Mouse (Mus musculus) midbrain, embryonic 14.5 days (tissue): ENCODE measurements at regions not wholly inside any gene's neighbourhood (a gene's known extent, or its start where the extent isn't known, plus 50 kb on each side); places are given as distances from the start of the nearest gene placed in this dataset.

ENCODE experiments used
- ATAC-seq: fragments of 200-750 bp; cut with Nextera tagmentation; 2 replicates; pipeline ENCODE4 v1.8.0; 2017; ENCODE audit warnings: moderate number of reproducible peaks, moderate library complexity; ENCODE audit not compliant: low FRiP score, low TSS enrichment
- DNase-seq: peaks from one replicate; pipeline ENCODE4 v3.0.0-alpha.2; 2015
- H3K27ac ChIP-seq: fragments of 300-500 bp; sonication (generic); replicated peaks from 2 replicates; pipeline ENCODE4 v1.5.1; 2014; ENCODE audit warnings: mild to moderate bottlenecking, low read depth, low read length, moderate library complexity
- H3K27me3 ChIP-seq: fragments of 300-500 bp; sonication (generic); 2 replicates; pipeline ENCODE4 v1.6.1; 2014; ENCODE audit warnings: low read length, control low read depth, mixed read lengths; ENCODE audit not compliant: control insufficient read depth, insufficient read depth
- H3K36me3 ChIP-seq: fragments of 300-500 bp; sonication (generic); 2 replicates; pipeline ENCODE4 v1.6.1; 2014; ENCODE audit warnings: low read length, control low read depth; ENCODE audit not compliant: control insufficient read depth, insufficient read depth
- H3K4me1 ChIP-seq: fragments of 300-500 bp; sonication (generic); 2 replicates; pipeline ENCODE4 v1.6.1; 2014; ENCODE audit warnings: mild to moderate bottlenecking, antibody characterized with exemption, low read length, control low read depth; ENCODE audit not compliant: control insufficient read depth, insufficient read depth
- H3K4me2 ChIP-seq: fragments of 300-500 bp; sonication (generic); 2 replicates; pipeline ENCODE4 v1.6.1; 2014; ENCODE audit warnings: mild to moderate bottlenecking, low read length, moderate library complexity
- H3K4me3 ChIP-seq: fragments of 300-500 bp; sonication (generic); replicated peaks from 2 replicates; pipeline ENCODE4 v1.5.1; 2014; ENCODE audit warnings: low read depth, low read length
- H3K9ac ChIP-seq: fragments of 300-500 bp; sonication (generic); replicated peaks from 2 replicates; pipeline ENCODE4 v1.6.1; 2014; ENCODE audit warnings: mild to moderate bottlenecking, low read length, moderate library complexity
- H3K9me3 ChIP-seq: fragments of 300-500 bp; sonication (generic); 2 replicates; pipeline ENCODE4 v1.6.1; 2016; ENCODE audit warnings: low read length, control low read depth, mixed read lengths; ENCODE audit not compliant: control insufficient read depth
- WGBS: fragments of 180-500 bp; shearing (Covaris S2); extraction: QIAGEN DNeasy Blood & Tissue Kit; methylation state at CpG from one replicate; pipeline ENCODE4 v1.1.7; 2014; 5-methylcytosine and 5-hydroxymethylcytosine counted together

DNA sequence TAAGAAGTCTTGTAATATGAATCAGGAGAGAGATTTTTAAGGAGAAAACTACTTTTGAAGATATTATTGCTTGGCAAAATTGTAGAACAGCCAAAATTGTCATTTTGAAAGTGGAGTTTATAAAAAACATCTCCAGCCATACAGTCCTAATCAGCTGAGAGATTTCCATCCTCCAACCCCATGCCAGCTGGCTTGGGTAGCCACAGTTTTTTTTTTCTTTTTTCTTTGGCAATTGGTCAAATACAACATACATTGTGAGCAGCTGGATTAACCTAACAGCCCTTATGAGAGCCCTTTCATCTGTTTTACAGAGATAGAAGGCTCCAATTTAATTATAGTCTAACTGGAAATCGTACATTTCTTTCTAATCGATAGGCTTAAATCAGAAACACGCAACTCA lies 235.3 kb downstream of the 1700129C05Rik start:
- ATAC-seq (no peak), DNase-seq (peak; percentile 24)
- Histone ChIP-seq H3K9me3 (no peaks in the 10 kb centered on the region), H3K27me3 (no peaks in the 10 kb centered on the region), H3K4me3 (no peak overlapping the region), H3K9ac (no peak overlapping the region), H3K4me2 (no peak overlapping the region), H3K27ac (no peak overlapping the region), H3K36me3 (no peaks in the 10 kb centered on the region), H3K4me1 (no peaks in the 10 kb centered on the region)
- 77% methylated on average over 3 of the region's 3 CpGs for WGBS

DNA sequence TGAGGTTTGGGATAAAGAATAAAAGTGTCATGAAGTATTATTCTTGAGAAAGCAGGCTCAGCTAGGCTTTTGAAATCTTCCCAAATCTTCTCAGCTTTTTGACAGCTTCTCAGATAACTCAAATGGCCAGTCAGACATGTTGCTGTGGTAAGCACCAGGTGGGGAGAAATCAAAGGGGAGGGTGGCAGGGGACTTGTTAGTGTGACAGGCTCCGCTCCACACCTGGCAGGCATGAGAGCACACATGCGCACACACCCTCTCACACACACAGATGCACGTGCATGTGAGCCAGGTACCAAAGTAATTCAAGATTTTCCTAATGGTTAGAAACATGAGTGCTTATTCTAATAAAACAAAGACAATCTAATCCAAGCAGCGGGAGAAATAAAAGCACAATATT lies 236.1 kb downstream of the 1700129C05Rik start:
- Histone ChIP-seq H3K27ac (no peak overlapping the region), H3K4me1 (no peaks in the 10 kb centered on the region), H3K9me3 (no peaks in the 10 kb centered on the region), H3K27me3 (no peaks in the 10 kb centered on the region), H3K4me2 (no peak overlapping the region), H3K36me3 (no peaks in the 10 kb centered on the region), H3K4me3 (no peak overlapping the region), H3K9ac (no peak overlapping the region)
- no peak for ATAC-seq
- DNase-seq, result no peak
- WGBS, result 82% methylated on average over 4 of the region's 4 CpGs

DNA sequence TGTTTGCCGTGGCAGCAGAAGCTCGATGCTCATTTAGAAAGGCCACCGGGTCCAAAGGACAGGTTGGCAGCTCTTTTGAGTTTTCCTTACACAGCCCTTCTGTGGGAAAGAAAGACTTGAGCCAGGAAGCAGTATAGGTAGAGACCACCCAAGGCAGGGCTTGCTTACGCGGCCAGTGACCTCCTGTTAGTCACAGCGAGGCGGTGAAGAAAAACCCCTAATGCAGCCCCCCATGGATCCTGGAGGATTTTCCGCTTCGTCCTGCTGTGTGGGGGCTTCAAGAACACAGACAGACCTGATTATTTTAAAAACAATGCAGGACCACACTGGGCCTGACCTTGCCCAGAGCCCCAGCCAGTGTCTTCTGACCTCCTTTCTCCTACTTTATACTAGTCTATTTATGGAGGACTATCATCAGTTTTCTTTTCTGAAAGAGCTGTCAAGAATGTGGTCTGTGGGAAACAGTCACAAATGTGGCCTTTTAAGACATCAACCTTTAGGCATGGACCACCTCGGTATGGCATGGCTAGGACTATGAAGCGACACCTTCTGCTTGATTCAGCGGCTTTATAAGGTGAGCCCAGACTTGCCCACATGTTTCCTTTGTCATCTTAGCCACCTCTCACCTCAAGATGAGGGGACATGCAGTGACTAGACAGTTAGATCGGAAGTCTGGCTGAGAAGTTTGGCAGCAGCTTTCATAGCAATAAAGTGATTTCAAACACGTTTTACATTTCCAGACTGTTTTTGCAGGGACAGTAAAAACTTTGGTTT lies 274.3 kb downstream of the 1700129C05Rik start:
- H3K36me3 ChIP-seq, result no peaks in the 10 kb centered on the region
- no peak overlapping the region for H3K4me3 ChIP-seq
- H3K27me3 ChIP-seq, result no peaks in the 10 kb centered on the region
- H3K9ac ChIP-seq, result no peak overlapping the region
- DNase-seq (no peak), ATAC-seq (no peak)
- H3K4me1 ChIP-seq, result peaks cover 10% of the 10 kb centered on the region; the same call in 1 of the 2 replicates
- 24% methylated on average over 14 of the region's 14 CpGs for WGBS
- peak overlapping the region; percentile 44 for H3K4me2 ChIP-seq
- H3K27ac ChIP-seq, result no peak overlapping the region
- H3K9me3 ChIP-seq, result no peaks in the 10 kb centered on the region

DNA sequence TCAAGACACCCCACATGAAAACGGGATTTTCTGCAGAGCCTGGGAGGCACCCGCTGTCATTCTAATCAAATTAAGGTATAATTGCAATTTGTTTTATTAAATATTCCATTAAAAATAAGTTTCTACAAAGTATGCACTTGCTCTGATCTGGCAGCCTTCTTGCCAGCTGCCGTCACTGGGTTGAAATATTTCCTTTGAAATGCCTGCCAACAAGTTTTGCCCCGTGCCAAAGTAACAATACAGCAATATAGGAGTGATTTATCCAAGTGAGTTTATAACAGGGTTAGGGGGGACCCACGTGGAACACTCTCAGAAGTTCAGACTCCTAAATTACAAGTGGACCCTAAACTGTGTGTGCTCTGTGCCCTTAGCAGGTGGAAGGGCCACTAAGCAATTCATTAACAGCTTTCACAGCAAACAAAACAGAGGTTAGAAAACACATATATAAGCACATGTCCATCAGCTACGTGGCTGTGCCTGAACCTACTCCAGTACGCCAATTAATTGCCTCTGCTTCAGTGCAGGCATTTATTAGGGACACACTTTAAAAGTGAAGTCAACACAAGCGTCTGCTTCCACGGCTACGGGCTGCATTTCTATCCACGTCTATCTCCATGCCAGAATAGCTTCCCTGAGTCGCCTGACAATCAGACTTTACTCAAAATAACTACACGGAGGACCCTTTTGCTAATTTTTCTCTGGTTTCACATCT lies 275.1 kb downstream of the 1700129C05Rik start:
- no peak overlapping the region for H3K9ac ChIP-seq
- ATAC-seq (no peak), DNase-seq (peak; percentile 31)

DNA sequence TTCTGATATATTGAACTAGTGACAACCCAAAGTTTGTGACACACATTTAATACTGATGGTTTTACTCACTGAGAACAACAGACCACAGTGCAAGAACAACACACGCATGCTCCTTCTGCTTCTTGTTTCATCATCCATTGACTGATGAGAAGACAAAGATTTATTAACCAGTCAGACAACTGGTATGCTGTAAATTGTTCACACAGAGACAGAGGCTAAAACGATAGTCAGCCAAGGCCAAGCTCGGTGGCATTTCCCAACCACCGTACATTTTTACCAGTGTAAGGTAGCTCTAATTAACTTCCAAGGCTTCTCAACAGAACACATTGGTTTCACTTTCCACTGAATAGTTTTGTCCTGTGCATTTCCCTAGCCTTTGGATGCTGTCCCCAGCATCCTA lies 287.8 kb downstream of the 1700129C05Rik start:
- Histone ChIP-seq H3K36me3 (no peaks in the 10 kb centered on the region), H3K4me1 (no peaks in the 10 kb centered on the region), H3K9me3 (no peaks in the 10 kb centered on the region), H3K27ac (no peak overlapping the region), H3K4me3 (no peak overlapping the region), H3K9ac (no peak overlapping the region), H3K27me3 (no peaks in the 10 kb centered on the region), H3K4me2 (no peak overlapping the region)
- no peak for DNase-seq
- no peak for ATAC-seq
- WGBS, result 91% methylated on average over 4 of the region's 4 CpGs

More for the DNA sequence above, 275.1 kb downstream of the 1700129C05Rik start:
- peaks cover 10% of the 10 kb centered on the region; the same call in 1 of the 2 replicates for H3K4me1 ChIP-seq
- no peaks in the 10 kb centered on the region for H3K36me3 ChIP-seq
- no peaks in the 10 kb centered on the region for H3K9me3 ChIP-seq
- H3K4me2 ChIP-seq, result peak overlapping the region; percentile 44
- H3K4me3 ChIP-seq, result no peak overlapping the region
- no peaks in the 10 kb centered on the region for H3K27me3 ChIP-seq
- WGBS, result 34% methylated on average over 13 of the region's 13 CpGs
- H3K27ac ChIP-seq, result no peak overlapping the region

DNA sequence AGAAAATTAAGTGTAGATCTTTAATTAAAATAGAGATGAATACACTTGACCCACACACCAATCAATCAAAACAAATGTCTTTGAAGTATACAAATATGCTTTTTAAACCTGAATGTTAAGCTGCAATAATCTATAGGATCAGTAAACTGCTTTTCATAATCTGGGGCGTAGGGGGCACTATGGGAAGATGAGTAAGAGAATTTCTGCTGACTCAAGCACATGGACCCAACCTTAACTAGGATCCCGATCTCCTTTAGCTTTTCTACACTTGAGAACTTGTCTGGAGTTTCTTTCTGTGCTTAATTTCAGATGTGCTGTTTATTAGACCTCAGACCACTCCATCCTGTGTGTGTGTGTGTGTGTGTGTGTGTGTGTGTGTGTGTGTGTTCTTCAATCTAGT lies 298.1 kb downstream of the 1700129C05Rik start:
- Histone ChIP-seq H3K27me3 (no peaks in the 10 kb centered on the region), H3K9ac (no peak overlapping the region), H3K27ac (no peak overlapping the region), H3K4me1 (no peaks in the 10 kb centered on the region), H3K4me3 (no peak overlapping the region), H3K9me3 (no peaks in the 10 kb centered on the region), H3K36me3 (no peaks in the 10 kb centered on the region), H3K4me2 (no peak overlapping the region)
- ATAC-seq (no peak), DNase-seq (no peak)
- 84% methylated on average over 2 of the region's 2 CpGs for WGBS

DNA sequence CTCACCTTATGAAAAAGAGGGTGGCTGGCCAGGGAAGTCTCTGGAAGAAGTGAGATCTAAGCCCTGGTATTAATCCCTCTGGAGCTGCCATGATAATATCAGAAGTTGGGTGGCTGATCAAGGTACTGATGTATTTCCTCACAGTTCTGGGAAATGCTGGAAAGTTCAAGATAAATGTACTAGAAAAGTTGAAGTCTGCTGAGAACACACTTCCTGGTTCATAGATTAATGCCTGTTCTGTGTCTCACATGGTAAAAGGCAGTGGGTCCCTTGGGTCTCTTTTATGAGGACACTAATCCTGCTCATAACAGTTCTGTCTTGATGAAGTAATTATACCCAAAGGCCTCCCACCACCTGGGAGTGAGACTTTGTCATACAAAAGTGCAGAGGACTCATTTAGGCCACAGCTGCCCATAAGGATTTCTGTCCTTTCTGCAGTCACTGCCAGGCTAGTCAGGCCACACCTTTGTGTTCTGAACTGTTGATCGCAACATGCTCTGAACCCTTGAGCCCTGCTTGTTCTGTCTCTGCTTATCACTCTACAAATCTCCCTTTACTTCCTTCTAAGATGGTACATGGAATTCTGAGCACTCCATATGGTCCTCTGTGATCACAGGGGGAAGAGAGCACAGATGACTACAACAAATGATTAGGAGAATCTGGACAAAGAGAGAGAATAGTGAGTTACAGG lies 300.4 kb downstream of the 1700129C05Rik start:
- no peak overlapping the region for H3K9ac ChIP-seq
- DNase-seq, result no peak
- H3K4me2 ChIP-seq, result no peak overlapping the region
- no peaks in the 10 kb centered on the region for H3K9me3 ChIP-seq
- 88% methylated on average over 1 of the region's 1 CpGs for WGBS
- ATAC-seq, result no peak
- H3K27ac ChIP-seq, result no peak overlapping the region
- no peaks in the 10 kb centered on the region for H3K36me3 ChIP-seq
- H3K4me1 ChIP-seq, result no peaks in the 10 kb centered on the region
- no peak overlapping the region for H3K4me3 ChIP-seq
- no peaks in the 10 kb centered on the region for H3K27me3 ChIP-seq

DNA sequence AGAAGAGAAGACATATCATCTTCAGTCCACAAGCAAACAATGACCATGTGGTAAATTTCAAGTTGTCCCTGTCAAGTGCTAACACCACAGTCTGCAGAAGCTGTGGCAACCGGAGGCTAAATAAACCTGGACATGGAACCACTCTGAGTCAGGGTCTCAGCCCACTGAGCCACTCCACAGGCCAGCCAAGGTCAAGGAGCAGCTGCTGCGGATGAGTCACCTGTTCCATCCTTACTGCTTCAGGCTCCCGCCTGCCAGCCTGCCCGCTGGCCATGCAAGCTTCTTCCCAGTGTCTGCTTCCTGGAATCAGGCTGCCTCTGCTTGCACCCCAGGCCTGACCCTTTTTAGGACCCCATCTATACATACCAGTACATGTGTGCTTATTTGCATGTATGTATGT lies 319.8 kb downstream of the 1700129C05Rik start:
- 89% methylated on average over 4 of the region's 4 CpGs for WGBS

More for the DNA sequence above, 319.8 kb downstream of the 1700129C05Rik start:
- no peaks in the 10 kb centered on the region for H3K9me3 ChIP-seq
- no peak overlapping the region for H3K9ac ChIP-seq
- DNase-seq (no peak), ATAC-seq (no peak)
- H3K4me1 ChIP-seq, result no peaks in the 10 kb centered on the region
- no peak overlapping the region for H3K4me2 ChIP-seq
- H3K27ac ChIP-seq, result no peak overlapping the region
- no peak overlapping the region for H3K4me3 ChIP-seq
- no peaks in the 10 kb centered on the region for H3K36me3 ChIP-seq
- H3K27me3 ChIP-seq, result no peaks in the 10 kb centered on the region
